Mouse (Mus musculus) B cell, adult 2 months (primary cell): ENCODE data around the gene Bcat1.
"Not testable (repeated sequence)": the region's sequence is repeated elsewhere in the genome, so short reads cannot be mapped to it uniquely, and the experiment has no call there.

Experiments used
- DNase-seq, 2 experiments: peaks; one replicate each; pipeline ENCODE4 v3.0.0; 2022

Bcat1 gene

GRCm38 (mm10) chr6:145075548-145076224 is at the start of gene Bcat1:
Gene Bcat1, minus strand, starts transcription at chr6:145076184.
- peak; percentile 50 to 54 for DNase-seq

GRCm38 (mm10) chr6:145125591-145126113 is 49.7 kb upstream of the Bcat1 start:
- no peak for DNase-seq

- DNase-seq = no peak
Observed at GRCm38 (mm10) chr6:145124621-145125020, 48.6 kb upstream of the Bcat1 start.

GRCm38 (mm10) chr6:145123136-145124060 is 47.4 kb upstream of the Bcat1 start:
- DNase-seq = peak; percentile 60 to 65

- DNase-seq = peak; percentile 11 to 15
Observed at GRCm38 (mm10) chr6:145122423-145123059, 46.6 kb upstream of the Bcat1 start.

GRCm38 (mm10) chr6:145121590-145122420 is 45.8 kb upstream of the Bcat1 start:
- DNase-seq = peak; percentile 80 to 85

- DNase-seq = peak; percentile 57 to 60
Observed at GRCm38 (mm10) chr6:145120787-145121589, 45.0 kb upstream of the Bcat1 start.

GRCm38 (mm10) chr6:145120086-145120485 is 44.1 kb upstream of the Bcat1 start:
- no peak for DNase-seq

GRCm38 (mm10) chr6:145116098-145116672 is 40.2 kb upstream of the Bcat1 start:
- peak; percentile 32 to 42 for DNase-seq

GRCm38 (mm10) chr6:145115476-145116097 is 39.6 kb upstream of the Bcat1 start, which contains the start of gene Lrmp:
Gene Lrmp, plus strand, starts transcription at chr6:145115653.
- DNase-seq = peak; percentile 70 to 73

- no peak for DNase-seq
Observed at GRCm38 (mm10) chr6:145114561-145114960, 38.6 kb upstream of the Bcat1 start.

GRCm38 (mm10) chr6:145112865-145113264 is 36.9 kb upstream of the Bcat1 start:
- no peak for DNase-seq

GRCm38 (mm10) chr6:145110786-145111185 is 34.8 kb upstream of the Bcat1 start:
- no peak for DNase-seq

- DNase-seq = peak; percentile 37 to 41
Observed at GRCm38 (mm10) chr6:145106163-145106842, 30.3 kb upstream of the Bcat1 start.

- peak; percentile 59 to 62 for DNase-seq
Observed at GRCm38 (mm10) chr6:145105439-145105838, 29.5 kb upstream of the Bcat1 start.

GRCm38 (mm10) chr6:145104241-145104939 is 28.4 kb upstream of the Bcat1 start:
- DNase-seq = peak; percentile 45 to 47

GRCm38 (mm10) chr6:145100923-145101322 is 24.9 kb upstream of the Bcat1 start:
- peak; percentile 63 to 65 for DNase-seq

- DNase-seq = no peak
Observed at GRCm38 (mm10) chr6:145094431-145094830, 18.4 kb upstream of the Bcat1 start.

GRCm38 (mm10) chr6:145093038-145093622 is 17.1 kb upstream of the Bcat1 start:
- DNase-seq = not testable (repeated sequence)
